25 mouse cellular contexts compared by ENCODE assay signal in the genomic region with DNA sequence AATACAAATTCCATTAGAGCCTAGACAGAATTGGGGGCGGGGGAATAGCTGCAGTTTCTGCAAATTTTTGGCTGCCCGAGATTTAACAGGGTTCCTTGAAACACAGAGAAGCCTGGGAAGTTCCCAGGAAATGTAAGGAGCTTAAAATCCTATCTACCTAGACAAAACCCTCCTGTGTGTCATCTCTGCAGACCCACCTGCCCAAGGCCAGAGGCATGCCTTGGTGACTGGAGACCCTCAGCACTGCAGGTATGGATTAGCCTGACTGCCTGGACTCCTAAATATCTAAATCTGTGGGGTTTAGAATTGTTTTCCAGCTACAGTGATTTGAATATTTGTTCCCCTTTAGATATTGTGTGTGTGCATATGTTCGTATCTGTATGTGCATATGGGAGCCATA. TPM values are rescaled to one million over a fixed set of nuclear protein-coding genes. Genes with fewer than 3 reads are reported as not detected.
DNase-seq lines count a peak whose midpoint lies in the region; ATAC-seq and TF ChIP-seq lines count a peak whose summit lies in the region.
"Had no signal": no experiment of that assay in that cellular context is flagged by ENCODE, and none has a peak within 500 bp of the region (broad histone marks: within the 10 kb centered on the region; RNA-seq: fewer than 3 reads in every experiment).

No protein-coding gene starts in this region.

- no peaks in the 10 kb centered on the region for H3K4me1 ChIP-seq in megakaryocyte, embryonic 14.5 days
- H3K4me1 ChIP-seq in midbrain, embryonic 11.5 days (ENCODE audit: control insufficient read depth, insufficient read depth, low read length), result no peaks in the 10 kb centered on the region
- no peaks in the 10 kb centered on the region for H3K4me1 ChIP-seq in midbrain, postnatal 0 days (ENCODE audit: insufficient read depth, low read length)

- WGBS in midbrain, embryonic 11.5 days, result 82% methylated on average over 3 of the region's 3 CpGs
- WGBS in midbrain, postnatal 0 days, result 72% methylated on average over 3 of the region's 3 CpGs

- peaks cover 90% of the 10 kb centered on the region for H3K9me3 ChIP-seq in megakaryocyte, embryonic 14.5 days
- no peaks in the 10 kb centered on the region for H3K9me3 ChIP-seq in midbrain, embryonic 11.5 days (ENCODE audit: control insufficient read depth, low read length)
- H3K9me3 ChIP-seq in midbrain, postnatal 0 days (ENCODE audit: low read length), result no peaks in the 10 kb centered on the region

- DNase-seq in heart, adult 11 months, result peak; percentile 60
- no peak for DNase-seq in heart, postnatal 10 days
- DNase-seq in midbrain, embryonic 11.5 days (ENCODE audit: low spot score, missing footprints), result peak; percentile 67
- no peak for DNase-seq in midbrain, postnatal 0 days (ENCODE audit: low spot score)
- DNase-seq: adrenal gland, adult 2 months; adrenal gland, adult 8-10 months; adrenal gland, postnatal 10 days; adrenal gland, postnatal 14 days; adrenal gland, postnatal 25 days; adrenal gland, postnatal 36 days; B cell, adult 2 months; cerebellum, adult 11 months; cerebellum, adult 11-12 months; cerebellum, adult 18-20 months had no signal

- H3K4me3 ChIP-seq in megakaryocyte, embryonic 14.5 days (replicated peaks), result peak overlapping the region; percentile 42
- H3K4me3 ChIP-seq in midbrain, embryonic 11.5 days (ENCODE audit: low read depth, low read length), result no peak overlapping the region
- H3K4me3 ChIP-seq in midbrain, postnatal 0 days (ENCODE audit: low read depth, low read length), result no peak overlapping the region

- no peak overlapping the region for H3K9ac ChIP-seq in midbrain, embryonic 11.5 days (ENCODE audit: low read length)
- no peak overlapping the region for H3K9ac ChIP-seq in midbrain, postnatal 0 days (replicated peaks; ENCODE audit: low read length, poor library complexity, severe bottlenecking)

- H3K36me3 ChIP-seq in megakaryocyte, embryonic 14.5 days (replicated peaks; ENCODE audit: low read length), result no peaks in the 10 kb centered on the region
- no peaks in the 10 kb centered on the region for H3K36me3 ChIP-seq in midbrain, embryonic 11.5 days (ENCODE audit: control insufficient read depth, insufficient read depth, low read length)
- no peaks in the 10 kb centered on the region for H3K36me3 ChIP-seq in midbrain, postnatal 0 days (ENCODE audit: insufficient read depth, low read length)
- H3K36me3 ChIP-seq: G1E had no signal

- TF ChIP-seq CTCF in midbrain, postnatal 0 days (IDR thresholded peaks at IDR 0.05), result no peak

- H3K27ac ChIP-seq in midbrain, embryonic 11.5 days (ENCODE audit: low read depth, low read length), result no peak overlapping the region
- H3K27ac ChIP-seq in midbrain, postnatal 0 days (ENCODE audit: low read depth, low read length), result no peak overlapping the region

- H3K27me3 ChIP-seq in megakaryocyte, embryonic 14.5 days (replicated peaks), result no peaks in the 10 kb centered on the region
- no peaks in the 10 kb centered on the region for H3K27me3 ChIP-seq in midbrain, embryonic 11.5 days (ENCODE audit: control insufficient read depth, insufficient read depth, low read length)
- no peaks in the 10 kb centered on the region for H3K27me3 ChIP-seq in midbrain, postnatal 0 days (ENCODE audit: insufficient read depth, low read length)
- H3K27me3 ChIP-seq: CH12.LX, Patski had no signal

- intact Hi-C loops in heart, postnatal 10 days (cut with DNase I), result no loop called here

- no peak overlapping the region for H3K4me2 ChIP-seq in midbrain, embryonic 11.5 days
- H3K4me2 ChIP-seq in midbrain, postnatal 0 days (ENCODE audit: low read depth, low read length, poor library complexity, severe bottlenecking), result no peak overlapping the region

- ATAC-seq in megakaryocyte, adult 5-6 weeks (ENCODE audit: poor library complexity, severe bottlenecking), result no peak
- no peak for ATAC-seq in midbrain, embryonic 11.5 days (ENCODE audit: low FRiP score)
- no peak for ATAC-seq in midbrain, postnatal 0 days (ENCODE audit: low FRiP score)
- ATAC-seq: activated CD4-positive, CD25-positive, alpha-beta regulatory T cell, adult 4 months; CD4-positive, CD25-positive, alpha-beta regulatory T cell, adult 4 months; Patski had no signal

RNA-seq across cellular contexts. Expression of a gene that starts 35.3 kb away (rescaled TPM):
- not detected for total RNA-seq in heart, postnatal 10 days (2021)
- not detected in 2 replicates for polyA plus RNA-seq in megakaryocyte, embryonic 14.5 days (2012; ENCODE audit: insufficient read depth, low replicate concordance)
- not detected in 2 replicates for total RNA-seq in megakaryocyte, adult 5-6 weeks (2015)
- not detected in 2 replicates for total RNA-seq in megakaryocyte, adult 5-6 weeks (2017)
- polyA plus RNA-seq in midbrain, embryonic 11.5 days (2014; fragmentation: Nextera tagmentation; extraction: Ambion mirVana), result 0.80 and 1.2 TPM in 2 replicates
- 34.4 and 35.7 TPM in 2 replicates for total RNA-seq in midbrain, postnatal 0 days (2014; rRNA removed)
- 46.7 and 48.3 TPM in 2 replicates for polyA plus RNA-seq in midbrain, postnatal 0 days (2015; fragmentation: Nextera tagmentation; extraction: Ambion mirVana)
- total RNA-seq: adrenal gland, adult 18-20 months; adrenal gland, adult 2 months; adrenal gland, adult 8-10 months; adrenal gland, postnatal 10 days; adrenal gland, postnatal 14 days; adrenal gland, postnatal 25 days; adrenal gland, postnatal 36 days; CH12.LX; ES-E14; MEL had no signal
- polyA plus RNA-seq: activated CD4-positive, CD25-positive, alpha-beta regulatory T cell, adult 4 months; adrenal gland, adult 2 months; C2C12; G1E; Patski had no signal

Comparison
In these comparisons a context has a peak if more than half of its experiments do, and no peak if none do; other contexts are left out.
1. DNase-seq: peak in heart, adult 11 months (single experiment) and midbrain, embryonic 11.5 days (single experiment); none in heart, postnatal 10 days (0 of 2) and midbrain, postnatal 0 days (single experiment).
2. RNA of a gene that starts 35.3 kb away (total RNA-seq): 34.4 to 35.7 TPM in midbrain, postnatal 0 days; not detected in heart, postnatal 10 days and not detected in megakaryocyte, adult 5-6 weeks; every median in the first group is over 10 times any median in the second.